Comparison of ENCODE assay signal across 19 mouse cellular contexts in the genomic region with DNA sequence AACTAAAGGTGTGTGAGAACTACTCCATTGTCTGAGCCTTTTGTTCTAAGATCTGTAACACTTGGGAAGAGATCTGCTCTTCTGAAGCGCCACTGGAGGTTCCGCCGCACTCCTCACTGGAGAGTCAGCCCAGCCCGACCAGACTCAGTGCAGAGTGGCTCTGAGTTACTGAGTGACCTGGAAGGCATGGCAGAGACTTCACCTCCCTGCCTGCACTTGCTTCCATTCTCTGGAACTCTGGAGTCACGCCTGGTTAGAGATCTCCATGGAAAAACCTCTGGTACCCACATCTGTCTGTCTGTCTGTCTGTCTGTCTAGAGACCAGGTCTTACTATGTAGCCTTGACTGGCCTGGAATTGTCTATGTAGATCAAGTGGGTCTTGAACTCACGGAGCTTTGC. TPM values are rescaled to one million over a fixed set of nuclear protein-coding genes. Genes with fewer than 3 reads are reported as not detected.
DNase-seq lines count a peak whose midpoint lies in the region; ATAC-seq lines count a peak whose summit lies in the region.
"Had no signal": no experiment of that assay in that cellular context is flagged by ENCODE, and none has a peak within 500 bp of the region (broad histone marks: within the 10 kb centered on the region; RNA-seq: fewer than 3 reads in every experiment).

No protein-coding gene starts in this region.

- H3K36me3 ChIP-seq in forebrain, embryonic 15.5 days, result no peaks in the 10 kb centered on the region
- H3K36me3 ChIP-seq: embryonic facial prominence, embryonic 13.5 days; forebrain, embryonic 12.5 days; heart, embryonic 10.5 days; hindbrain, embryonic 12.5 days had no signal

- no peak overlapping the region for H3K4me2 ChIP-seq in forebrain, embryonic 15.5 days (replicated peaks)
- H3K4me2 ChIP-seq: embryonic facial prominence, embryonic 13.5 days; forebrain, embryonic 12.5 days; hindbrain, embryonic 12.5 days had no signal

- DNase-seq in ZHBTc4 (ENCODE audit: low read depth, low spot score), result peak; percentile 35
- DNase-seq in kidney, adult 9 months, result peak; percentile 81
- DNase-seq in kidney, postnatal 10 days, result peak; percentile 41
- DNase-seq in cerebellum, adult 11-12 months, result no peak
- DNase-seq in layer of hippocampus, adult 9-11 months, result no peak
- DNase-seq: adrenal gland, postnatal 10 days; cerebellum, adult 11 months; cerebellum, adult 9-11 months; cerebellum, postnatal 36 days; heart, adult 18-20 months; heart, postnatal 10 days; heart, postnatal 4 days had no signal

- WGBS in forebrain, embryonic 15.5 days, result 79% methylated on average over 6 of the region's 6 CpGs

- ATAC-seq in forebrain, embryonic 15.5 days (replicated peaks), result no peak
- ATAC-seq: hindbrain, embryonic 16.5 days had no signal

- H3K9me3 ChIP-seq in forebrain, embryonic 15.5 days, result no peaks in the 10 kb centered on the region
- H3K9me3 ChIP-seq: embryonic facial prominence, embryonic 13.5 days; forebrain, embryonic 12.5 days; heart, embryonic 10.5 days; hindbrain, embryonic 12.5 days had no signal

- H3K4me1 ChIP-seq in forebrain, embryonic 15.5 days, result no peaks in the 10 kb centered on the region
- H3K4me1 ChIP-seq: hindbrain, embryonic 12.5 days had no signal

- H3K27me3 ChIP-seq in forebrain, embryonic 15.5 days, result no peaks in the 10 kb centered on the region
- H3K27me3 ChIP-seq: embryonic facial prominence, embryonic 13.5 days had no signal

- no peak overlapping the region for H3K9ac ChIP-seq in forebrain, embryonic 15.5 days (replicated peaks)
- H3K9ac ChIP-seq: embryonic facial prominence, embryonic 13.5 days; forebrain, embryonic 12.5 days; hindbrain, embryonic 12.5 days had no signal

- H3K27ac ChIP-seq in forebrain, embryonic 15.5 days (replicated peaks), result no peak overlapping the region
- H3K27ac ChIP-seq: embryonic facial prominence, embryonic 13.5 days; forebrain, embryonic 12.5 days; heart, embryonic 10.5 days; hindbrain, embryonic 12.5 days had no signal

- H3K4me3 ChIP-seq in forebrain, embryonic 15.5 days, result no peak overlapping the region
- H3K4me3 ChIP-seq: embryonic facial prominence, embryonic 13.5 days; forebrain, embryonic 12.5 days; heart, embryonic 10.5 days; hindbrain, embryonic 12.5 days had no signal

RNA-seq across cellular contexts. Expression of gene Tmem125, which starts 8.2 kb away (rescaled TPM):
- polyA plus RNA-seq in forebrain, embryonic 15.5 days (2015; fragmentation: Nextera tagmentation; extraction: Ambion mirVana), result 0.09 and 0.27 TPM in 2 replicates
- polyA plus RNA-seq: forebrain, embryonic 12.5 days had no signal

RNA-seq across cellular contexts. Expression of gene 2610528J11Rik, which starts 8.8 kb away (rescaled TPM):
- polyA plus RNA-seq in forebrain, embryonic 15.5 days (2015; fragmentation: Nextera tagmentation; extraction: Ambion mirVana), result not detected in 2 replicates
- polyA plus RNA-seq: heart, embryonic 14.5 days; hindbrain, embryonic 16.5 days had no signal

RNA-seq across cellular contexts. Expression of gene Tie1, which starts 45.7 kb away (rescaled TPM):
- 12.3 and 14.0 TPM in 2 replicates for polyA plus RNA-seq in forebrain, embryonic 15.5 days (2015; fragmentation: Nextera tagmentation; extraction: Ambion mirVana)

Comparison
In these comparisons a context has a peak if more than half of its experiments do, and no peak if none do; other contexts are left out.
1. DNase-seq: peak in ZHBTc4 (single experiment), kidney, adult 9 months (single experiment) and kidney, postnatal 10 days (single experiment); none in cerebellum, adult 11-12 months (single experiment) and layer of hippocampus, adult 9-11 months (single experiment).